ENCODE assay signal across 36 mouse cellular contexts in genomic region chr4:63295641-63296040, GRCm38 (mm10). TPM values are rescaled to one million over a fixed set of nuclear protein-coding genes. Genes with fewer than 3 reads are reported as not detected.
DNase-seq lines count a peak whose midpoint lies in the region; ATAC-seq and TF ChIP-seq lines count a peak whose summit lies in the region.
"Had no signal": no experiment of that assay in that cellular context is flagged by ENCODE, and none has a peak within 500 bp of the region (broad histone marks: within the 10 kb centered on the region; RNA-seq: fewer than 3 reads in every experiment).

No protein-coding gene starts in this region.

- H3K9ac ChIP-seq in midbrain, embryonic 11.5 days (ENCODE audit: low read length): no peak overlapping the region
- H3K9ac ChIP-seq in midbrain, postnatal 0 days (replicated peaks; ENCODE audit: low read length, poor library complexity, severe bottlenecking): no peak overlapping the region
- H3K9ac ChIP-seq in embryonic facial prominence, embryonic 13.5 days: peak overlapping the region; percentile 32; the same call in 1 of the 2 replicates
- no peak overlapping the region for H3K9ac ChIP-seq in intestine, embryonic 15.5 days
- H3K9ac ChIP-seq in hindbrain, embryonic 11.5 days (ENCODE audit: low read depth, low read length): no peak overlapping the region
- H3K9ac ChIP-seq: forebrain, embryonic 15.5 days; heart, embryonic 13.5 days; liver, embryonic 15.5 days; lung, embryonic 14.5 days; midbrain, embryonic 12.5 days; neural tube, embryonic 13.5 days had no signal

- WGBS in midbrain, embryonic 11.5 days: 83% methylated on average over 1 of the region's 1 CpGs
- WGBS in midbrain, postnatal 0 days: 68% methylated on average over 1 of the region's 1 CpGs
- 69% methylated on average over 1 of the region's 1 CpGs for WGBS in embryonic facial prominence, embryonic 13.5 days
- whole genome bisulfite sequencing in intestine, embryonic 15.5 days: 71% methylated on average over 1 of the region's 1 CpGs
- WGBS in hindbrain, embryonic 11.5 days: 72% methylated on average over 1 of the region's 1 CpGs

- H3K27ac ChIP-seq in midbrain, embryonic 11.5 days (ENCODE audit: low read depth, low read length): no peak overlapping the region
- H3K27ac ChIP-seq in midbrain, postnatal 0 days (ENCODE audit: low read depth, low read length): no peak overlapping the region
- peak overlapping the region; percentile 49; the same call in 1 of the 2 replicates for H3K27ac ChIP-seq in embryonic facial prominence, embryonic 13.5 days
- no peak overlapping the region for H3K27ac ChIP-seq in intestine, embryonic 15.5 days
- no peak overlapping the region for H3K27ac ChIP-seq in hindbrain, embryonic 11.5 days (ENCODE audit: low read depth, low read length)
- H3K27ac ChIP-seq: forebrain, embryonic 15.5 days; heart, embryonic 13.5 days; hindbrain, embryonic 10.5 days; liver, embryonic 15.5 days; midbrain, embryonic 12.5 days; neural tube, embryonic 13.5 days; stomach, postnatal 0 days had no signal

- H3K4me1 ChIP-seq in midbrain, embryonic 11.5 days (ENCODE audit: control insufficient read depth, insufficient read depth, low read length): no peaks in the 10 kb centered on the region
- H3K4me1 ChIP-seq in midbrain, postnatal 0 days (ENCODE audit: insufficient read depth, low read length): no peaks in the 10 kb centered on the region
- H3K4me1 ChIP-seq in embryonic facial prominence, embryonic 13.5 days: peaks cover 48% of the 10 kb centered on the region
- no peaks in the 10 kb centered on the region; the same call in 1 of the 2 replicates for H3K4me1 ChIP-seq in intestine, embryonic 15.5 days (replicated peaks)
- no peaks in the 10 kb centered on the region for H3K4me1 ChIP-seq in hindbrain, embryonic 11.5 days (replicated peaks; ENCODE audit: control insufficient read depth, insufficient read depth, low read length)
- H3K4me1 ChIP-seq: liver, embryonic 15.5 days; midbrain, embryonic 12.5 days had no signal

- no peaks in the 10 kb centered on the region for H3K27me3 ChIP-seq in midbrain, embryonic 11.5 days (ENCODE audit: control insufficient read depth, insufficient read depth, low read length)
- no peaks in the 10 kb centered on the region for H3K27me3 ChIP-seq in midbrain, postnatal 0 days (ENCODE audit: insufficient read depth, low read length)
- no peaks in the 10 kb centered on the region for H3K27me3 ChIP-seq in embryonic facial prominence, embryonic 13.5 days
- no peaks in the 10 kb centered on the region for H3K27me3 ChIP-seq in intestine, embryonic 15.5 days (replicated peaks)
- H3K27me3 ChIP-seq in hindbrain, embryonic 11.5 days (ENCODE audit: control insufficient read depth, insufficient read depth, low read length): no peaks in the 10 kb centered on the region
- H3K27me3 ChIP-seq: forebrain, embryonic 15.5 days; heart, embryonic 13.5 days; liver, embryonic 15.5 days; midbrain, embryonic 12.5 days; neural tube, embryonic 13.5 days had no signal

- TF ChIP-seq CTCF in midbrain, postnatal 0 days (IDR thresholded peaks at IDR 0.05): no peak

- no peaks in the 10 kb centered on the region for H3K36me3 ChIP-seq in midbrain, embryonic 11.5 days (ENCODE audit: control insufficient read depth, insufficient read depth, low read length)
- no peaks in the 10 kb centered on the region for H3K36me3 ChIP-seq in midbrain, postnatal 0 days (ENCODE audit: insufficient read depth, low read length)
- H3K36me3 ChIP-seq in embryonic facial prominence, embryonic 13.5 days: peaks cover 66% of the 10 kb centered on the region
- peaks cover 10% of the 10 kb centered on the region; the same call in 1 of the 2 replicates for H3K36me3 ChIP-seq in intestine, embryonic 15.5 days
- H3K36me3 ChIP-seq in hindbrain, embryonic 11.5 days (ENCODE audit: control insufficient read depth, insufficient read depth, low read length): no peaks in the 10 kb centered on the region
- H3K36me3 ChIP-seq: forebrain, embryonic 15.5 days; liver, embryonic 15.5 days; midbrain, embryonic 12.5 days; neural tube, embryonic 13.5 days had no signal

- no peak overlapping the region for H3K4me3 ChIP-seq in midbrain, embryonic 11.5 days (ENCODE audit: low read depth, low read length)
- H3K4me3 ChIP-seq in midbrain, postnatal 0 days (ENCODE audit: low read depth, low read length): no peak overlapping the region
- H3K4me3 ChIP-seq in embryonic facial prominence, embryonic 13.5 days: no peak overlapping the region
- H3K4me3 ChIP-seq in intestine, embryonic 15.5 days (replicated peaks): no peak overlapping the region
- no peak overlapping the region for H3K4me3 ChIP-seq in hindbrain, embryonic 11.5 days (ENCODE audit: low read depth, low read length)
- H3K4me3 ChIP-seq: forebrain, embryonic 15.5 days; heart, embryonic 13.5 days; hindbrain, embryonic 10.5 days; liver, embryonic 15.5 days; midbrain, embryonic 12.5 days; neural tube, embryonic 13.5 days had no signal

- DNase-seq in layer of hippocampus, adult 11-12 months (ENCODE audit: low spot score): peak; percentile 33
- DNase-seq in layer of hippocampus, adult 9-10 months (ENCODE audit: low spot score): no peak
- DNase-seq in midbrain, embryonic 11.5 days (ENCODE audit: low spot score, missing footprints): peak; percentile 19
- no peak for DNase-seq in midbrain, postnatal 0 days (ENCODE audit: low spot score)
- no peak for DNase-seq in hindbrain, embryonic 11.5 days (ENCODE audit: low spot score)
- DNase-seq: adrenal gland, adult 2 months; adrenal gland, postnatal 36 days; cerebellum, adult 9-10 months; cerebellum, postnatal 36 days; gastrocnemius, postnatal 10 days; heart, postnatal 10 days; kidney, adult 2 months; kidney, postnatal 36 days; layer of hippocampus, postnatal 36 days; lung, embryonic 14.5 days; lung, postnatal 14 days; right cerebral cortex, postnatal 4 days; thymus, adult 18-20 months; thymus, postnatal 25 days had no signal

- H3K9me3 ChIP-seq in midbrain, embryonic 11.5 days (ENCODE audit: control insufficient read depth, low read length): no peaks in the 10 kb centered on the region
- no peaks in the 10 kb centered on the region for H3K9me3 ChIP-seq in midbrain, postnatal 0 days (ENCODE audit: low read length)
- H3K9me3 ChIP-seq in embryonic facial prominence, embryonic 13.5 days: no peaks in the 10 kb centered on the region
- H3K9me3 ChIP-seq in intestine, embryonic 15.5 days: no peaks in the 10 kb centered on the region
- no peaks in the 10 kb centered on the region for H3K9me3 ChIP-seq in hindbrain, embryonic 11.5 days (ENCODE audit: control insufficient read depth, low read length)
- H3K9me3 ChIP-seq: forebrain, embryonic 15.5 days; heart, embryonic 13.5 days; hindbrain, embryonic 10.5 days; liver, embryonic 15.5 days; midbrain, embryonic 12.5 days; neural tube, embryonic 13.5 days had no signal

- H3K4me2 ChIP-seq in midbrain, embryonic 11.5 days: no peak overlapping the region
- no peak overlapping the region for H3K4me2 ChIP-seq in midbrain, postnatal 0 days (ENCODE audit: low read depth, low read length, poor library complexity, severe bottlenecking)
- H3K4me2 ChIP-seq in embryonic facial prominence, embryonic 13.5 days: no peak overlapping the region
- H3K4me2 ChIP-seq in intestine, embryonic 15.5 days (replicated peaks): no peak overlapping the region
- H3K4me2 ChIP-seq in hindbrain, embryonic 11.5 days (replicated peaks; ENCODE audit: low read depth, low read length): no peak overlapping the region
- H3K4me2 ChIP-seq: forebrain, embryonic 15.5 days; heart, embryonic 13.5 days; liver, embryonic 15.5 days; lung, embryonic 14.5 days; midbrain, embryonic 12.5 days; neural tube, embryonic 13.5 days had no signal

- ATAC-seq in midbrain, embryonic 11.5 days (ENCODE audit: low FRiP score): no peak
- no peak for ATAC-seq in midbrain, postnatal 0 days (ENCODE audit: low FRiP score)
- ATAC-seq in embryonic facial prominence, embryonic 13.5 days (ENCODE audit: insufficient number of reproducible peaks, insufficient read depth, low FRiP score, low TSS enrichment, low read depth): no peak
- ATAC-seq in intestine, embryonic 15.5 days: no peak
- no peak for ATAC-seq in hindbrain, embryonic 11.5 days (ENCODE audit: low FRiP score)
- ATAC-seq: activated CD4-positive, CD25-positive, alpha-beta regulatory T cell, adult 4 months; forebrain, embryonic 15.5 days; hindbrain, embryonic 16.5 days had no signal

RNA-seq across cellular contexts. Expression of gene Orm1, which starts 48.7 kb away (rescaled TPM):
- polyA plus RNA-seq in midbrain, embryonic 11.5 days (2014; fragmentation: Nextera tagmentation; extraction: Ambion mirVana): not detected in 2 replicates
- total RNA-seq in midbrain, postnatal 0 days (2014; rRNA removed): not detected in 2 replicates
- polyA plus RNA-seq in midbrain, postnatal 0 days (2015; fragmentation: Nextera tagmentation; extraction: Ambion mirVana): not detected in 2 replicates
- polyA plus RNA-seq in embryonic facial prominence, embryonic 13.5 days (2015; fragmentation: Nextera tagmentation; extraction: Ambion mirVana): not detected in 2 replicates
- not detected in 2 replicates for polyA plus RNA-seq in intestine, embryonic 15.5 days (2015; fragmentation: Nextera tagmentation; extraction: Ambion mirVana)
- not detected in 2 replicates for polyA plus RNA-seq in hindbrain, embryonic 11.5 days (2014; fragmentation: Nextera tagmentation; extraction: Ambion mirVana)
- total RNA-seq: CH12.LX; ES-E14; layer of hippocampus, postnatal 36 days; left cerebral cortex, postnatal 10 days had no signal
- polyA plus RNA-seq: activated CD4-positive, CD25-positive, alpha-beta regulatory T cell, adult 4 months; forebrain, embryonic 15.5 days; heart, embryonic 13.5 days; hindbrain, embryonic 10.5 days; hindbrain, embryonic 16.5 days; intestine, embryonic 14.5 days; kidney, embryonic 16.5 days; limb, embryonic 11.5 days; lung, embryonic 14.5 days; midbrain, embryonic 12.5 days; neural tube, embryonic 13.5 days had no signal

Comparison
In these comparisons a context has a peak if more than half of its experiments do, and no peak if none do; other contexts are left out.
1. DNase-seq: peak in layer of hippocampus, adult 11-12 months (single experiment) and midbrain, embryonic 11.5 days (single experiment); none in layer of hippocampus, adult 9-10 months (single experiment), midbrain, postnatal 0 days (single experiment) and hindbrain, embryonic 11.5 days (single experiment).